Mouse (Mus musculus) lung, postnatal 0 days (tissue): Measurements from ENCODE around the gene Gm20388. TPM values are rescaled to one million over a fixed set of nuclear protein-coding genes. Genes with fewer than 3 reads are reported as not detected.
"Not testable (repeated sequence)": the region's sequence is repeated elsewhere in the genome, so short reads cannot be mapped to it uniquely, and the experiment has no call there.

Source experiments
- ATAC-seq: fragments of 200-750 bp; cut with Nextera tagmentation; 2 replicates; pipeline ENCODE4 v1.8.0; 2017; ENCODE audit warnings: moderate library complexity
- DNase-seq: peaks from one replicate; pipeline ENCODE4 v3.0.0-alpha.2; 2016; ENCODE audit warnings: low spot score
- H3K27ac ChIP-seq: fragments of 300-500 bp; sonication (generic); 2 replicates; pipeline ENCODE4 v1.5.1; 2014; ENCODE audit warnings: antibody characterized with exemption, mild to moderate bottlenecking, low read length, mixed read lengths
- H3K27me3 ChIP-seq: fragments of 300-500 bp; sonication (generic); replicated peaks from 2 replicates; pipeline ENCODE4 v1.6.1; 2014; ENCODE audit warnings: low read length, mixed read lengths; ENCODE audit not compliant: insufficient read depth
- H3K36me3 ChIP-seq: fragments of 300-500 bp; sonication (generic); 2 replicates; pipeline ENCODE4 v1.6.1; 2014; ENCODE audit warnings: low read length, mixed read lengths; ENCODE audit not compliant: insufficient read depth
- H3K4me1 ChIP-seq: fragments of 300-500 bp; sonication (generic); 2 replicates; pipeline ENCODE4 v1.6.1; 2014; ENCODE audit warnings: antibody characterized with exemption, low read depth, low read length, mixed read lengths; ENCODE audit not compliant: insufficient read depth
- H3K4me2 ChIP-seq: fragments of 300-500 bp; sonication (generic); replicated peaks from 2 replicates; pipeline ENCODE4 v1.6.1; 2014; ENCODE audit warnings: low read depth, mild to moderate bottlenecking, low read length, moderate library complexity, mixed read lengths
- H3K4me3 ChIP-seq: fragments of 300-500 bp; sonication (generic); 2 replicates; pipeline ENCODE4 v1.5.1; 2014; ENCODE audit warnings: low read depth, low read length
- H3K9ac ChIP-seq: fragments of 300-500 bp; sonication (generic); replicated peaks from 2 replicates; pipeline ENCODE4 v1.6.1; 2014; ENCODE audit warnings: low read depth, mild to moderate bottlenecking
- H3K9me3 ChIP-seq: fragments of 300-500 bp; sonication (generic); 2 replicates; pipeline ENCODE4 v1.6.1; 2016; ENCODE audit warnings: low read length, mixed read lengths
- CTCF ChIP-seq: IDR thresholded peaks from 2 replicates; pipeline ENCODE4 v1.5.1; 2016; ENCODE audit warnings: antibody characterized with exemption, mild to moderate bottlenecking
- EP300 ChIP-seq: IDR thresholded peaks from 2 replicates; pipeline ENCODE4 v1.6.1; 2016; ENCODE audit warnings: antibody characterized with exemption, mild to moderate bottlenecking, control low read depth
- WGBS: fragments of 180-500 bp; shearing (Covaris S2); extraction: QIAGEN DNeasy Blood & Tissue Kit; methylation state at CpG from one replicate; pipeline ENCODE4 v1.1.7; 2014; 5-methylcytosine and 5-hydroxymethylcytosine counted together
- polyA plus RNA-seq: library from polyadenylated mRNA; unstranded; fragments of >200 nt; fragmentation: Nextera tagmentation; extraction: Ambion mirVana; gene quantifications from 2 replicates; pipeline ENCODE4 v1.2.1, GENCODE M21; 2015

The Gm20388 gene
- polyA plus RNA-seq, 1 experiment from 2014 or later = not detected

DNA sequence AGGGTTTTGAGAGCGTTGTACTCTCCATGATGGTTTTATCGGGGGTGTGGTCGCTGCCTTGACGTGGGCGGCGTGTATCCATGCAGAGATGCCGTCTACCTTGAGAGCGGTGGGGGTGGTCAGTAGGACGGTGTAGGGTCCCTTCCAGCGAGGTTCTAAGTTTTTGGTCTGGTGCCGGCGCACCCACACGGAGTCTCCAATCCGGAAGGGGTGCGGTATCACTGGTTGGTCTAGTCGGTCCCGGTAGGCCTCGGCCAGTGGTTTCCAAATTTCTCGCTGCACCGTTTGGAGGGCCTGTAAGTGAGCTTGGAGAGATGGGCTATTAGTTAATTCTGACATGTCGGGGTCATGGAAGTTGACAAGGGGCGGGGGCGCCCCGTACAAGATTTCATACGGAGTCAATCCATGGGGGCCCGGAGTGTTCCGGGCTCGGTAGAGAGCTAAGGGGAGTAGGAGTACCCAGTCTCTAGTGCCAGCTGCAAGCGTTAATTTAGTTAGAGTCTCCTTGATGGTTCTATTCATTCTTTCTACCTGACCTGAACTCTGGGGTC, 3517.8 kb downstream of the Gm20388 start:
- TF ChIP-seq EP300 = no peak
- TF ChIP-seq CTCF = no peak
- Histone ChIP-seq H3K4me2 (no peak overlapping the region), H3K9ac (no peak overlapping the region), H3K4me1 (no peaks in the 10 kb centered on the region), H3K27me3 (no peaks in the 10 kb centered on the region), H3K36me3 (no peaks in the 10 kb centered on the region), H3K9me3 (peaks cover 7% of the 10 kb centered on the region; the same call in 1 of the 2 replicates), H3K4me3 (no peak overlapping the region), H3K27ac (no peak overlapping the region)
- no peak for ATAC-seq
- DNase-seq = no peak
- 97% methylated on average over 29 of the region's 29 CpGs for WGBS

DNA sequence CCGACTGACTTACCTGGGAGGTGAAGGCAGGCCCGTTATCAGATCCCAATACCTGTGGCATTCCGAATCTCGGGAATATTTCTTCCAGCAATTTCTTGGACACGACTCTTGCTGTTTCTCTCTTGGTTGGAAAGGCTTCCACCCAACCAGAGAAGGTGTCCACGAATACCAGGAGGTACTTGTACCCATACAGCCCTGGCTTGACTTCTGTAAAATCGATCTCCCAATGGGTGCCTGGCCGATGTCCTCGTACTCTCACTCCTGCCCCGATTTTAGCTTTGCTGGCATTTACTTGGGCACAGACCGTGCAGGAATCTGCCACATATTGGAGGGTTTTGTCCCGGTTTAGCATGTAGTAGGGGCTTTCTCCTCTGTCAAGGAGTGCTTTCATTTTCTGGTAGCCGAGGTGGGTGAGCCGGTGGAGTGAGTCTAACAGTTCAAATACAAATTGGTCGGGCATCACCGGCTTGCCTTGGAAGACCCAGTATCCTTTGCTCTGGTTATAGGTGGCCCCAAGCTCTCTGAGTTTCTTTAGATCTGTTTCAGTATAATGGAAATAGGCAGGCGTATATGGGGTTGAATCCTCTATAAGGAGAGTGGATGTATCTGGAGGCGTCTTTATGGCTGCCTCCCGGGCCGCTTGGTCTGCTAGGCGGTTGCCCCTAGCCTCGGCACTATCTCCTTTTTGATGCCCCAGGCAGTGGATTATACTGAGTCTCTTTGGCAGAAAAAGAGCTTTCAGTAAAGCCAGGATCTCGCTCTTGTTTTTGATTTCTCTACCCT, 3518.5 kb downstream of the Gm20388 start:
- 93% methylated on average over 23 of the region's 23 CpGs for WGBS
- Histone ChIP-seq H3K9me3 (peaks cover 7% of the 10 kb centered on the region; the same call in 1 of the 2 replicates), H3K4me2 (no peak overlapping the region)

DNA sequence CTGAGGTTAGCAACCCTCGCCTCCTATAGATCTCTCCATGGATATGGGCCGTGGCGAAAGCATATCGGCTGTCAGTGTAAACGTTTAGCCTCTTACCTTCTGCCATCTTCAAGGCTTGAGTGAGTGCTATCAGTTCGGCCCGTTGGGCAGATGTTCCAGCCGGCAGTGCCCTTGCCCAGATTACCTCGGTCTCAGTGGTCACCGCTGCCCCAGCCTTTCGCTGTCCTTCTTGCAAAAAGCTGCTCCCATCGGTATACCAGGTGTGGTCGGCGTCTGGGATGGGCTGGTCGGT, 3519.0 kb downstream of the Gm20388 start:
- not testable (repeated sequence) for DNase-seq

More for the DNA sequence above, 3518.5 kb downstream of the Gm20388 start:
- DNase-seq (no peak), ATAC-seq (no peak)
- Histone ChIP-seq H3K4me3 (no peak overlapping the region), H3K4me1 (no peaks in the 10 kb centered on the region), H3K9ac (no peak overlapping the region), H3K27me3 (no peaks in the 10 kb centered on the region), H3K36me3 (no peaks in the 10 kb centered on the region), H3K27ac (no peak overlapping the region)
- TF ChIP-seq CTCF (no peak), EP300 (no peak)

DNA sequence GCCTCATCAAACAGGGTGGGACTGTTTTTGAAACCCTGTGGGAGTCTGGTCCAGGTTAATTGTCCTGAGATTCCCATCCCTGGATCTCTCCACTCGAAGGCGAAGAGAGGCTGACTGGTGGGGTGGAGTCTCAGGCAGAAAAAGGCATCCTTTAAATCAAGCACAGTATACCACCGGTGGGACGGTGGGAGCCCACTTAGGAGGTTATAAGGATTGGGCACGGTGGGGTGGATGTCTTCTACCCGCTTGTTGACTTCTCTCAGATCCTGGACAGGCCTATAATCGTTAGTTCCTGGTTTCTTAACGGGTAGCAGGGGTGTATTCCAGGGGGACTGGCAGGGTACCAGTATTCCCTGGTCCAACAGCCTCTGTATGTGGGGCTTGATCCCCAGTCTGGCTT, 3520.3 kb downstream of the Gm20388 start:
- H3K9me3 ChIP-seq, H3K4me2 ChIP-seq: not testable (repeated sequence)

More for the DNA sequence above, 3519.0 kb downstream of the Gm20388 start:
- not testable (repeated sequence) for H3K36me3 ChIP-seq, H3K9ac ChIP-seq, H3K27me3 ChIP-seq, H3K9me3 ChIP-seq, H3K27ac ChIP-seq, H3K4me3 ChIP-seq, H3K4me1 ChIP-seq, H3K4me2 ChIP-seq, ATAC-seq
- 96% methylated on average over 15 of the region's 15 CpGs for WGBS

GRCm38 (mm10) chr8:123431616-123432365, 3521.2 kb downstream of the Gm20388 start:
- no peak overlapping the region for H3K4me2 ChIP-seq
- no peak overlapping the region for H3K27ac ChIP-seq
- H3K9me3 ChIP-seq = peaks cover 7% of the 10 kb centered on the region; the same call in 1 of the 2 replicates
- no peaks in the 10 kb centered on the region for H3K4me1 ChIP-seq
- TF ChIP-seq EP300 (no peak), CTCF (no peak)
- H3K4me3 ChIP-seq = no peak overlapping the region
- 93% methylated on average over 25 of the region's 25 CpGs for WGBS
- no peak for DNase-seq
- H3K36me3 ChIP-seq = no peaks in the 10 kb centered on the region
- no peak for ATAC-seq
- H3K9ac ChIP-seq = no peak overlapping the region
- no peaks in the 10 kb centered on the region for H3K27me3 ChIP-seq

More for the DNA sequence above, 3520.3 kb downstream of the Gm20388 start:
- H3K4me3 ChIP-seq, H3K27me3 ChIP-seq, ATAC-seq, H3K36me3 ChIP-seq, H3K27ac ChIP-seq, H3K9ac ChIP-seq, H3K4me1 ChIP-seq, DNase-seq: not testable (repeated sequence)
- 88% methylated on average over 7 of the region's 8 CpGs for WGBS

- Histone ChIP-seq H3K9me3 (peaks cover 5% of the 10 kb centered on the region; the same call in 1 of the 2 replicates), H3K27ac (no peak overlapping the region), H3K9ac (no peak overlapping the region), H3K4me3 (no peak overlapping the region), H3K27me3 (no peaks in the 10 kb centered on the region), H3K4me1 (no peaks in the 10 kb centered on the region), H3K4me2 (no peak overlapping the region), H3K36me3 (no peaks in the 10 kb centered on the region)
- TF ChIP-seq EP300 (no peak), CTCF (no peak)
- DNase-seq = no peak
- ATAC-seq = no peak
- 95% methylated on average over 16 of the region's 16 CpGs for WGBS
Measured at GRCm38 (mm10) chr8:123432381-123432780, 3521.7 kb downstream of the Gm20388 start.

DNA sequence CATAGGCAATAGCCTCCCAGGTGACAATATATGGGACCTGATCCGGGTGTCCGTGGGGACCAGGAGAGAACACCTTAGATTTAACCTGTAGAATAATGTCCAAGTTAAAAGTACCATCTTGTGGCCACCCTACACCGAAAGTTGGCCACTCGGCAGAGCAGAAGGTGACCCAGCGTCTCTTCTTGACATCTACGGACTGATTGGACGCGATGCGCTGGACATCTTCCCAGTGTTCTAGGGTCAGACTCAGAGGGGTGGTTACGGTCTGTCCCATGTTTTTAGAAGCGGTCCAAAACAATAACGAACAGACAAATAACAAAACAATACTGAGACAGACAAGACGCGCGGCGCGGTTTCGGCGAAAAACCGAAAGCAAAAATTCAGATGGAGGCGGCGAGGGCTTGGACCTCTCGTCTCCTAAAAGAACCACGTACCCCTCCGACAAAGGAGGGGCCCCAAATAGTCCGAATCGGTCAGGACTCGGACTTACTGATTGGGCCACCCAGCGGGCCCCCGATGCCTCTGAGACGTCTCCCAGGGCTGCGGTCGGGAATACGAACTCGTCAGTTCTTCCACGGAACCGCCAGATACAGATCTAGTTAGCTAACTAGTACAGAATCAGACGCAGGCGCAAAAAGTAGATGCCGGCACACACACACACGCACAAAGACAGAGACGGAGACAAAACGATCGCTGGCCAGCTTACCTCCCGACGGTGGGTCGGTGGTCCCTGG, 3522.8 kb downstream of the Gm20388 start:
- WGBS = 97% methylated on average over 36 of the region's 47 CpGs
- H3K9ac ChIP-seq, H3K4me2 ChIP-seq: not testable (repeated sequence)

More for the DNA sequence above, 3522.8 kb downstream of the Gm20388 start:
- H3K4me3 ChIP-seq, H3K9me3 ChIP-seq, ATAC-seq, H3K36me3 ChIP-seq, DNase-seq, H3K27me3 ChIP-seq, H3K27ac ChIP-seq, H3K4me1 ChIP-seq: not testable (repeated sequence)
